Mouse (Mus musculus): ENCODE results near the gene Hist1h2bf. TPM values are rescaled to one million over a fixed set of nuclear protein-coding genes. Genes with fewer than 3 reads are reported as not detected.
"Not testable (repeated sequence)": the region's sequence is repeated elsewhere in the genome, so short reads cannot be mapped to it uniquely, and the experiment has no call there.

Gene Hist1h2bf
- polyA plus RNA-seq, 1 experiment: 1.6 TPM

DNA sequence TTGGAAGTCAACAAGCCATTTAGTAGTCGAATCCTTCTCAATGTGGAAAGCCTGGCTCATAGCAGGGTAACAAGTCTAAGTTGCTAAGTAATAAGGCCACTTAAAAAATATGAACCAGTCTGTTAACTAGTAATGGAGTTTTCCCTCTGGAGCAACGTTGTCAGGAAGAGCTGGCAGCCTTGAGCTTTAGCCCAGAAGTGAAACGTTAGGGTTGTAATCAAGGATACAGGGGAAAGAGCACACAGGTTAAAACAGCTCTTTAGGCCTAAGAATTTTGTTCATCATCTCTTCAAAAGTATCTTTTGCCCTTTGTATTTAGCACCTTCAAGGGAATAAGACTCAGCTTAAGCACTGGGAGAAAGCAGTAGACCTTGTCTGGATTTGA is 23.2 kb downstream of the Hist1h2bf start:
- no peak for DNase-seq (ENCODE audit: extremely low spot score in 1 of 2, low spot score in 1 of 2)

GRCm38 (mm10) chr13:23546694-23547093 is 27.3 kb downstream of the Hist1h2bf start:
- DNase-seq (ENCODE audit: extremely low spot score in 1 of 2, low spot score in 1 of 2): no peak

- DNase-seq (ENCODE audit: extremely low spot score in 1 of 2, low spot score in 1 of 2): not testable (repeated sequence)
These were observed 29.2 kb downstream of the Hist1h2bf start for GRCm38 (mm10) chr13:23544787-23545120.

DNA sequence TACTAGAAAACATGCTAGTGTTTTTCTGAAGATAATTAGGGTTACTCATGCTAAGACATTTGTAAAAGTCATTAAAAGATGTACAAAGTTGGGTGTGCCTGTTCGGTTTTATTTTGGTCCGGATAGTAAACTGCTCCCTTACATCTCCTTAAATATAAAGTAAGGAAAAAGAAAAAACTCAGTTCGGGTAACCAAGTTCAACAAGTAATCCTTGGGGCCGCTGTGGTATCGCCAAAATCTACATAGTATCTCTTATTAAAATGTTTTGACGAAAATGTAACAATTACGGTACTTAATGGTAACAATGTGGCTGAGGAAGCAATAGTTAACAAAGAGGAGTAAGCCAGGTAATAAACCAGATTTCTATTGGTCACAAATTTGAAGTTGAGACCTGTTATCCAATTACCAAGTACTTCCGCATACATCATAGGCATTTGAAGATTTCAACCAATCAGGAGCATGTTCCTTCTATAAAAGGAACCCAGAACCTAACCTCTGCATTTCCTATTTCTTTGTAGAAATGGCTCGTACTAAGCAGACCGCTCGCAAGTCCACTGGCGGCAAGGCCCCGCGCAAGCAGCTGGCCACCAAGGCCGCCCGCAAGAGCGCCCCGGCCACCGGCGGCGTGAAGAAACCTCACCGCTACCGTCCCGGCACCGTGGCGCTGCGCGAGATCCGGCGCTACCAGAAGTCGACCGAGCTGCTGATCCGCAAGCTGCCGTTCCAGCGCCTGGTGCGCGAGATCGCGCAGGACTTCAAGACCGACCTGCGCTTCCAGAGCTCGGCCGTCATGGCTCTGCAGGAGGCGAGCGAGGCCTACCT is 29.8 kb downstream of the Hist1h2bf start, which contains the start of gene Hist1h3f:
Gene Hist1h3f (plus strand): TSS at position 88 of the 822 bp plus-strand sequence.
- peak; percentile 81 to 96 for DNase-seq (ENCODE audit: extremely low spot score in 1 of 2, low spot score in 1 of 2)

GRCm38 (mm10) chr13:23542999-23543607 is 30.9 kb downstream of the Hist1h2bf start, which contains the start of gene Hist1h2bh:
Gene Hist1h2bh (minus strand): TSS chr13:23543392.
- peak; percentile 87 to 90 for DNase-seq (ENCODE audit: extremely low spot score in 1 of 2, low spot score in 1 of 2)

- not testable (repeated sequence) for DNase-seq (ENCODE audit: extremely low spot score in 1 of 2, low spot score in 1 of 2)
These were observed 31.6 kb downstream of the Hist1h2bf start for GRCm38 (mm10) chr13:23542225-23542980.

GRCm38 (mm10) chr13:23541497-23541896 is 32.5 kb downstream of the Hist1h2bf start:
- no peak for DNase-seq (ENCODE audit: extremely low spot score in 1 of 2, low spot score in 1 of 2)

GRCm38 (mm10) chr13:23539821-23540220 is 34.2 kb downstream of the Hist1h2bf start:
- DNase-seq (ENCODE audit: extremely low spot score in 1 of 2, low spot score in 1 of 2): not testable (repeated sequence)

- DNase-seq (ENCODE audit: extremely low spot score in 1 of 2, low spot score in 1 of 2): no peak
These were observed 35.7 kb downstream of the Hist1h2bf start for GRCm38 (mm10) chr13:23538249-23538648.

GRCm38 (mm10) chr13:23537006-23537710 is 36.8 kb downstream of the Hist1h2bf start:
- DNase-seq (ENCODE audit: extremely low spot score in 1 of 2, low spot score in 1 of 2): no peak

- DNase-seq (ENCODE audit: extremely low spot score in 1 of 2, low spot score in 1 of 2): no peak
These were observed 37.7 kb downstream of the Hist1h2bf start for GRCm38 (mm10) chr13:23536076-23536822.

- DNase-seq (ENCODE audit: extremely low spot score in 1 of 2, low spot score in 1 of 2): peak; percentile 93 to 95
These were observed 38.6 kb downstream of the Hist1h2bf start, which contains the start of gene Hist1h3g for GRCm38 (mm10) chr13:23535137-23536075. Gene Hist1h3g (plus strand): TSS chr13:23535422.

DNA sequence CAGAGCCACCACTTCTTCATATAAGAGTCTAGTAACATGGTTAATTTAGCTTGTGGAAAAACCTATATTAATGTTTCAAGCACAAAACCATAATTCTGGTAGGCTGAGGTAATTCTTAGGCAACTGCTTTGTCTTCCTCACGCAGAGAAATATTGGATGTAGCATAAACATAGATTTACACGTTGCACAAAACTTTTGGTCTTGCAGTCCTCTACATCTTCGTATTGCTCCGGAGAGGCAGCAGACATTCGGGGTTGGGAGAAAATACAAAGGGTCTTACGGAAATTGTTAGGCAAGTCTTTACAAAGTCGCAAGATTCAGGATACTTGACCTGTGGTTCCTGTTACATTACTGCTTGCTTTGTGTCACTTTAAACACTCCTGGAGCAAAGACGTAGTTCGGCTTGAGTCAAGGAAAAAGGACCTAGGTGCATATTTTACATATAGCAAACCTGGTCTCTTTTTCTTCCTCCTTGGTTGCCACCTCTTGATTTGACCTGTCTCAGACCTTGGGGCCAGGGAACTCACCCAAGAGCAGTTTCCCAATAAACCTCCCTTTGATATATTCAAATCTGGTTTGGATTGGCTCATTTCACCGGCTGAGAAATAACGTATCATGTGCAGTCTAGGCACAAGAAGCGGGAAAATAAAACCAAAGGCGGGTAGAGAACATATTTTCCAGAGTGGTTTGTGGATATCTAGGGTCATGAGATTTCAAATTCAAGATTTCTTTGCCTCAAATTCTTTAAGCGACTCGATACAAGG is 39.4 kb downstream of the Hist1h2bf start:
- no peak for DNase-seq (ENCODE audit: extremely low spot score in 1 of 2, low spot score in 1 of 2)

- DNase-seq (ENCODE audit: extremely low spot score in 1 of 2, low spot score in 1 of 2): peak; percentile 73 to 87
These were observed 40.2 kb downstream of the Hist1h2bf start, which contains the start of gene Hist1h2af for GRCm38 (mm10) chr13:23533560-23534367. Gene Hist1h2af (plus strand): TSS chr13:23533906.

GRCm38 (mm10) chr13:23532262-23533075 is 41.5 kb downstream of the Hist1h2bf start:
- DNase-seq (ENCODE audit: extremely low spot score in 1 of 2, low spot score in 1 of 2): no peak
